Mouse (Mus musculus) midbrain, embryonic 13.5 days (tissue): ENCODE measurements at regions not wholly inside any gene's neighbourhood (a gene's known extent, or its start where the extent isn't known, plus 50 kb on each side); places are given as distances from the start of the nearest gene placed in this dataset.

Experiments
- ATAC-seq: fragments of 200-750 bp; cut with Nextera tagmentation; 2 replicates; pipeline ENCODE4 v1.8.0; 2017; ENCODE audit warnings: mild to moderate bottlenecking, moderate TSS enrichment, moderate library complexity
- H3K27ac ChIP-seq: fragments of 300-500 bp; sonication (generic); 2 replicates; pipeline ENCODE4 v1.5.1; 2015; ENCODE audit warnings: inconsistent platforms, mild to moderate bottlenecking, moderate library complexity
- H3K27me3 ChIP-seq: fragments of 300-500 bp; sonication (generic); 2 replicates; pipeline ENCODE4 v1.6.1; 2015; ENCODE audit warnings: mild to moderate bottlenecking, inconsistent platforms
- H3K36me3 ChIP-seq: fragments of 300-500 bp; sonication (generic); 2 replicates; pipeline ENCODE4 v1.6.1; 2015; ENCODE audit warnings: mild to moderate bottlenecking, inconsistent platforms
- H3K4me1 ChIP-seq: fragments of 300-500 bp; sonication (generic); replicated peaks from 2 replicates; pipeline ENCODE4 v1.6.1; 2015; ENCODE audit warnings: inconsistent platforms
- H3K4me2 ChIP-seq: fragments of 300-500 bp; sonication (generic); replicated peaks from 2 replicates; pipeline ENCODE4 v1.6.1; 2015; ENCODE audit warnings: moderate library complexity, mild to moderate bottlenecking, inconsistent platforms
- H3K4me3 ChIP-seq: fragments of 300-500 bp; sonication (generic); replicated peaks from 2 replicates; pipeline ENCODE4 v1.5.1; 2015; ENCODE audit warnings: mild to moderate bottlenecking, inconsistent platforms
- H3K9ac ChIP-seq: fragments of 300-500 bp; sonication (generic); replicated peaks from 2 replicates; pipeline ENCODE4 v1.6.1; 2015; ENCODE audit warnings: mild to moderate bottlenecking, inconsistent platforms
- H3K9me3 ChIP-seq: fragments of 300-500 bp; sonication (generic); 2 replicates; pipeline ENCODE4 v1.6.1; 2016; ENCODE audit warnings: mild to moderate bottlenecking, inconsistent platforms
- WGBS: fragments of 180-500 bp; shearing (Covaris S2); methylation state at CpG from one replicate; pipeline ENCODE4 v1.1.7; 2015; 5-methylcytosine and 5-hydroxymethylcytosine counted together

DNA sequence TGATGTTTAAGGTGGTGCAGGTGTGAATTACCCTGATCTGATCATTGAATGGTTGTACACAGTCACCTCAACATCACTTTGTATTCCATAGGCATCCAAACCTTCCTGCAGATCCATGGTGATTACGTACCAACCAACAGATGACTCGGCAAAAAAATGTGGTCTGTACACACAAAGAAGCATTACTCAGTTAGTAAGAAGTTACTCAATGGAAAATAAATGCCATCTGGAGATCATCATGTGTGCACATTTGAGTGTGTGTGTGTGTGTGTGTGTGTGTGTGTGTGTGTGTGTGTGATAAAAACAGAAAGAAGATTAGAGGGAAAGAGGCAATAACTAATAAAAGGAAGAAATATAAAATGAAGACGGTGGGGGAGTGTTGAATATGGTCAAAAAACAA, 1512.2 kb upstream of the Gm6569 start:
- H3K9me3 ChIP-seq: no peaks in the 10 kb centered on the region
- H3K36me3 ChIP-seq: no peaks in the 10 kb centered on the region
- WGBS: 89% methylated on average over 3 of the region's 3 CpGs
- no peak overlapping the region for H3K9ac ChIP-seq
- H3K4me1 ChIP-seq: no peaks in the 10 kb centered on the region
- H3K4me2 ChIP-seq: no peak overlapping the region
- no peaks in the 10 kb centered on the region for H3K27me3 ChIP-seq
- no peak for ATAC-seq
- no peak overlapping the region for H3K27ac ChIP-seq
- no peak overlapping the region for H3K4me3 ChIP-seq

DNA sequence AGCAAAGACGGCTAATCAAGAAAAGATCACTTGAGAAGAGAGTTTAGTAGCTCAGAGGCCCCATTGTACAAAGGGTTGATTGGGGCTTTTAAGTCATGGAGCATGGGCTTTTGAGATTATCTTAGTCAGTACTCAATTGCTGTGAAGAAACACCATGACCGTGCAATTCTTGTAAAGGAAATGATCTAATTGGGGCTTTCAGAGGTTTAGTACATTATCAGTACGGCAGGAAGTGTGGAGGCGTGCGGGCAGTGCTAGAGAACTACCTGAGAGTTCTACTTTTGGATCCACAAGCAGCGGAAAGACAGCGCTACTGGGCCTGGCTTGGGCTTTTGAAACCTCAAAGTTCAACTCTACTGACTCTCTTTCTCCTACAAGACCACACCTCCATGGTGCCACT, 1511.2 kb upstream of the Gm6569 start:
- Histone ChIP-seq H3K9ac (no peak overlapping the region), H3K36me3 (no peaks in the 10 kb centered on the region), H3K4me1 (no peaks in the 10 kb centered on the region), H3K9me3 (no peaks in the 10 kb centered on the region), H3K27me3 (no peaks in the 10 kb centered on the region), H3K27ac (no peak overlapping the region), H3K4me2 (no peak overlapping the region), H3K4me3 (no peak overlapping the region)
- WGBS: 92% methylated on average over 7 of the region's 7 CpGs
- no peak for ATAC-seq

DNA sequence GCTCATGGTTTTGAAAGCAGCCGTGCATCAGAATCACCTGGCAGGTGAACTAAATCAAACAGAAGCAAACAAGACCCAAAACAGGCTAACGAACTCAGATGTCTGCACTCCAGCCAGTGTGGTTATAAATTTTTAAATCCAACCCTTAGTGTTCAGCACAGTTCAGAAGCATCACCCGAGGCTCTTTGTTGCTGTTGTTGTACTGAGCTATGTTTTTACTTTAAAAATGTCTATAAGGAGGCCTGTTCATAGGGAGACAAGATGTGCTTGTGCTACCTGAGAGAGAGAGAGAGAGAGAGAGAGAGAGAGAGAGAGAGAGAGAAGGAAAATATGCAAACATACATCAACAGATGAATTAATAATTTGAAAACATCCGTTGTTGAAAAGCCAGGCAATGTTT, 1503.1 kb upstream of the Gm6569 start:
- peak; percentile 25; the same call in 1 of the 2 replicates for ATAC-seq
- 75% methylated on average over 4 of the region's 4 CpGs for WGBS
- no peak overlapping the region for H3K9ac ChIP-seq
- no peak overlapping the region for H3K4me3 ChIP-seq
- no peaks in the 10 kb centered on the region for H3K27me3 ChIP-seq
- no peaks in the 10 kb centered on the region for H3K9me3 ChIP-seq
- no peaks in the 10 kb centered on the region for H3K36me3 ChIP-seq
- peaks cover 19% of the 10 kb centered on the region for H3K4me1 ChIP-seq
- no peak overlapping the region for H3K4me2 ChIP-seq
- peak overlapping the region; percentile 53 for H3K27ac ChIP-seq

DNA sequence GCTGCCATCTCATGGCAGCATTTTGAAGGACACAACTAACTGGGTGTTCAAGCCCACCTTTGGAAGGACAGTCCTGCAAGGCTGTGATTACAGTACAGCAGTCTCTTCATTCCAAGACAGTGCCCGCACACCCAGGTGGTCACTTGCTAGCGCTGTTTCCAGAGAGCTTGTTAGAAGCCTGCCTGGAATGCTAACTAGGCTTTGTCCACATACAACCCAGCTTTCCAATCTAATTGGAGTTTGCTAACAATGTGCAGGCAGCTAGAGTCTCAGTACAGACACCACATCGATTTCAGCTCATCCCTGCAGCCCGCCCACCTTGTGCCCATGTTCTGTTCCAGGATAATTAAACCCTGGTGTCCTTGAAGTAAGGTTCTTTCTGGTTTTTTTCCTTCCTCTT, 1499.9 kb upstream of the Gm6569 start:
- Histone ChIP-seq H3K9me3 (no peaks in the 10 kb centered on the region), H3K4me1 (peaks cover 19% of the 10 kb centered on the region), H3K4me2 (no peak overlapping the region), H3K27ac (0 out of 2 replicates have a peak overlapping the region, but pooled peaks have one; percentile 39), H3K9ac (no peak overlapping the region), H3K4me3 (no peak overlapping the region), H3K36me3 (no peaks in the 10 kb centered on the region), H3K27me3 (no peaks in the 10 kb centered on the region)
- 40% methylated on average over 4 of the region's 4 CpGs for WGBS
- peak; percentile 51; the same call in 1 of the 2 replicates for ATAC-seq

DNA sequence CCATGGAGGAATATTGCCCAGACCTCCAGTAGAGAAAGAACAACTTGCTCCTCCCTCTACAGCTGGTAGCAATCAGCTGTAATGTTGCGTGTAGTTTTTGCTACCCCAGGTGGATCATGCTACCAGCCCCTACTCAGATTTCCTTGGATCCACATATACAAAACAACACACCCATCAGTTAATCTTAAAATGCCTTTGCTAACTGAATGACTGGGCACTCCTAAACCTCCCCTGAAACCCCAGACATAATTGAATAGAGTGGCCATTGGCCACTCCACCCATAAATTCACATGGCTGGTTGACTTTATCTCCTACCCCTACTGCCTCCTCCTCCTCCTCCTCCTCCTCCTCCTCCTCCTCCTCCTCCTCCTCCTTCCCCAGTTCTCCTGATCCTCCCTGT, 1494.7 kb upstream of the Gm6569 start:
- WGBS: 100% methylated on average over 1 of the region's 1 CpGs
- no peaks in the 10 kb centered on the region for H3K27me3 ChIP-seq
- no peaks in the 10 kb centered on the region for H3K9me3 ChIP-seq
- H3K4me2 ChIP-seq: no peak overlapping the region
- no peaks in the 10 kb centered on the region for H3K36me3 ChIP-seq
- H3K27ac ChIP-seq: no peak overlapping the region
- no peak for ATAC-seq
- peaks cover 9% of the 10 kb centered on the region; the same call in 1 of the 2 replicates for H3K4me1 ChIP-seq
- H3K9ac ChIP-seq: no peak overlapping the region
- no peak overlapping the region for H3K4me3 ChIP-seq

DNA sequence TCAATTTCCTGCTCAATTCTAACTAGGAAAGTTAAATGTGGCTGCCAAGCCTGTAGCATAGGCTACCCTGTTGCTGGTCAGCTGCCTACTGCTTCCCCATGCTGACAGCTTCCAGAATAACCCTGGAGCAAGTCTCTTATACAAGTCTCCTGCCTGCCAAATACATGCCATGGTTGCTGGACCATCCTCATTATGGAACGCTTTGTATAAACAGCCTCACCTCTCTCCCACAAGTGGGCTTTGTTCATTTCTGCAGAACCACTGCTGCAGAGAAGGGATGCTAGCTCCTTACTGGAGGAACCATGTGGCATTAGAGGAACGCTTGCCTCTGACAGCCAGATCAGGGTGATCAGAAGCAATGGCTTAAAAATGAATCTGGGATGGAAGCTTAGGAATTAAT, 1492.4 kb upstream of the Gm6569 start:
- 91% methylated on average over 2 of the region's 2 CpGs for WGBS
- H3K9me3 ChIP-seq: no peaks in the 10 kb centered on the region
- H3K9ac ChIP-seq: no peak overlapping the region
- H3K27ac ChIP-seq: no peak overlapping the region
- ATAC-seq: no peak
- no peak overlapping the region for H3K4me3 ChIP-seq
- H3K27me3 ChIP-seq: no peaks in the 10 kb centered on the region
- H3K36me3 ChIP-seq: no peaks in the 10 kb centered on the region
- 0 out of 2 replicates have a peak, but pooled peaks cover 4% of the 10 kb centered on the region for H3K4me1 ChIP-seq
- no peak overlapping the region for H3K4me2 ChIP-seq

DNA sequence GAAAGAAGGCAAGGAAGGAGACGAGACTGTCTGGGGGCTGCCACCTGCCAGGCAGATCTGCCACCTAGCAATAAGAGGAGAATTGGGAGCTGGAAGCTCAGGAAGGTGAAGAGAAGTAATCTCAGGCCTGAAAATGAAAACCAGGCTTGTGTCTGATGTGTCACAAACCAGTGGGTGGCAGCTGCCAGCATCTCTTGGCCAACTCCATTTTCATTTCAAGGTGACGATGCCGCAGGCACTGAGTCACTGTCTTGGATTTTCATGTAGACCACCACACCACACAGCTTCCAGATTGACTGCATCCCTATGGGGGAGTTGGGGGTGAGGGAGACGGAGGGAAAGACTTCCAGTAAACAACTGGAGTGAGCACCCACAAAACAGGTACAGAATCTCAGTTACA, 1491.9 kb upstream of the Gm6569 start:
- Histone ChIP-seq H3K4me1 (0 out of 2 replicates have a peak, but pooled peaks cover 4% of the 10 kb centered on the region), H3K36me3 (no peaks in the 10 kb centered on the region), H3K4me2 (no peak overlapping the region), H3K27ac (no peak overlapping the region), H3K9me3 (no peaks in the 10 kb centered on the region), H3K9ac (no peak overlapping the region), H3K4me3 (no peak overlapping the region), H3K27me3 (no peaks in the 10 kb centered on the region)
- 83% methylated on average over 4 of the region's 4 CpGs for WGBS
- ATAC-seq: no peak

DNA sequence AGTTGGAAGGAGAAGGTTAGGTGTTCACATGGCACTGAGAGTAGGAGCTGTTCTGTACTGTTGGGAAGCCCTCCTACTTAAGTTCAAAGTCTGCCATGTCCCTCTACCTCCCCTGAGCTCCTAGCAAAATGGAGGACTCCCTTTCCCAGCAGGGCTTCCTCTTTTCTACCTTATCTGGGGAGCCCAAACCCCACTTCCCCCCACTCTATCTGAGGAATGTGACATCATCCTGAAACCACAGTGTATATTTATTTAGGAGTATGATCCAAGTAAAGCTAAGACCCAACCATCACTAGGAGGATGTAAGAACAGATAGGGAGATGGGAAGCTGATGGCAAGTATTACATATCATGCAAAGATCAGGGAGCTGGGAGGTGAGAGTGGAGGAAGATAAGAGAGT, 1490.6 kb upstream of the Gm6569 start:
- Histone ChIP-seq H3K27me3 (no peaks in the 10 kb centered on the region), H3K27ac (no peak overlapping the region), H3K4me2 (no peak overlapping the region), H3K4me3 (no peak overlapping the region), H3K9ac (no peak overlapping the region), H3K36me3 (no peaks in the 10 kb centered on the region), H3K9me3 (no peaks in the 10 kb centered on the region), H3K4me1 (0 out of 2 replicates have a peak, but pooled peaks cover 4% of the 10 kb centered on the region)
- ATAC-seq: no peak

DNA sequence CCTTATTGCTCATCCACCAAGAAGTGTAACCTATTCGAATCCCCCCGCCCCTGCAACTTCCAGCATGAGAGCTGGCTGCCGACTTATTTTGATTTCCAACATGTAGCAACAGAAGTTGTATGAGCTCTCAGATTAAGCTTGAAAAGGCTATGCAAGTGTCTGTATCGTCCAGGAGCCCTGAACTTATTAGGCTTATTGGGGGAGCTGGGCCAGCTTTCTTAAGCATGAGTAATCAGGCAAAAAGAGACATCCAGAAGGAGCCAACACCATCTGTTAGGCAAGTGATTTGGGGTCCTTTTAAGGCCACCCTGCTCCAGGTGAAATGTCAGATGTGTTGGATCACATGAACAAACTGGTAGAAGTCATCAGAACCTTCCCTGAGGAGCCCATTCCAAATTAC, 1481.0 kb upstream of the Gm6569 start:
- ATAC-seq: no peak
- no peak overlapping the region for H3K27ac ChIP-seq
- no peak overlapping the region for H3K9ac ChIP-seq
- H3K4me1 ChIP-seq: peaks cover 8% of the 10 kb centered on the region
- H3K9me3 ChIP-seq: no peaks in the 10 kb centered on the region
- H3K4me2 ChIP-seq: no peak overlapping the region
- 82% methylated on average over 4 of the region's 4 CpGs for WGBS
- H3K36me3 ChIP-seq: no peaks in the 10 kb centered on the region
- no peak overlapping the region for H3K4me3 ChIP-seq
- no peaks in the 10 kb centered on the region for H3K27me3 ChIP-seq

DNA sequence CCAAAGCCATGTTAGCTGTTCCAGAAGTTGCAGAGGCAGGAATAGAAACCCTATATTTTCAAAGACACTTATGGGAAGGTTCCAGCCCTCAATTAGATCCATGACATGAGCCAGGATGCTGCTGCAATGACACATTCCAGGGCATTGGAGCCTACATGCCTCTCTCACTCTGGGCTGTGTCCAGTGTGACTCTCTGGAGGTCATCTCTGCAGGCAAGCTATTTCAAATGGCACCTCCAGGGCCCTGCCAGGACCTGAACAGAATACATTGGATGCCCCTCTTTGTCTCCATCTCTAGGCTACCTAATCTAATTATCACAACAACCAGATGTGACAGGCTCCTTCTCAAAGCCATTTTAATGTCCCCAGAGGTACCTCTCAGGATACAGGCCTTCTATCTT, 1478.7 kb upstream of the Gm6569 start:
- Histone ChIP-seq H3K4me3 (no peak overlapping the region), H3K27me3 (no peaks in the 10 kb centered on the region), H3K4me1 (peaks cover 8% of the 10 kb centered on the region), H3K9ac (no peak overlapping the region), H3K36me3 (no peaks in the 10 kb centered on the region), H3K9me3 (no peaks in the 10 kb centered on the region), H3K27ac (no peak overlapping the region), H3K4me2 (no peak overlapping the region)
- ATAC-seq: no peak

DNA sequence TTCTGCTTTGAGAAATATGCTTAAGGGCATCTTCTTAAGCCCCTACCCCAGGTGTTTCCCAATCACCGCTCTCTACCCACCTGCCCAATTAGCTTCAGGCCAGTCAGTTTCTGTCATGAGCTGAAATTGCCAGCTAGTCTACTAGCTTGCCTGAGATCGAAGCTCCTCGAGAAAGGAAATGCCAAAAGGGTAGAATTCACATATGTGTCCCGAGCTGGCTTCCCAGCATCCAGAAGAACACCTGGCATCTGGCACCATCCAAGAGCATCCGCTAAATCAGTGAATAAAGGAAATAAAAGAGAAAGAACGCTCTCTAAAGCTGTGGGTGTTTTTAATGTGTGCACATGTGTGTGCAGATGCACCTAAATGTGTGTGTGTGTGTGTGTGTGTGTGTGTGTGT, 1474.7 kb upstream of the Gm6569 start:
- peaks cover 8% of the 10 kb centered on the region for H3K4me1 ChIP-seq
- H3K9me3 ChIP-seq: no peaks in the 10 kb centered on the region
- H3K27ac ChIP-seq: no peak overlapping the region
- H3K27me3 ChIP-seq: no peaks in the 10 kb centered on the region
- WGBS: 89% methylated on average over 6 of the region's 6 CpGs
- H3K36me3 ChIP-seq: no peaks in the 10 kb centered on the region
- no peak overlapping the region for H3K9ac ChIP-seq
- ATAC-seq: no peak
- H3K4me2 ChIP-seq: no peak overlapping the region
- H3K4me3 ChIP-seq: no peak overlapping the region

DNA sequence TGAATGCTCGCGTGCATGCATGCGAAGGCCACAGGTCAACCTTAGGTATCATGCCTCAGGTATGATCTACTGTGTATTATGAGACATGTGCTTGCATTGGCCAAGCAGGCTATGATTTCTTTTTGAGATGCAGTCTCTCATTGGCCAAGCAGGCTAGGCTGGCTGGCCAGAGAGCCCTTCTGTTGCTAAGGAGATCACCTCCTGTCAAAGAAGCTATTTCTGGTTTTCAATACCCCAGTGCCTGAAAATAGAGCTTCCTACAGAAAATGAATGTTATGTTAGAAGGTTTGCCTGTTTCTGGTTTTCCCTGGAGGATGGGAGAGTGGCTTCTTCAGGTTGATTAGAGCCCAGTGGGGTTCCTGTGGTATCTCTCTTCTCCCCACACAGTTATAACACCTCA, 1474.3 kb upstream of the Gm6569 start:
- Histone ChIP-seq H3K4me2 (no peak overlapping the region), H3K4me3 (no peak overlapping the region), H3K27ac (no peak overlapping the region), H3K9me3 (no peaks in the 10 kb centered on the region), H3K4me1 (peaks cover 8% of the 10 kb centered on the region), H3K9ac (no peak overlapping the region), H3K27me3 (no peaks in the 10 kb centered on the region), H3K36me3 (no peaks in the 10 kb centered on the region)
- no peak for ATAC-seq
- WGBS: 92% methylated on average over 3 of the region's 3 CpGs

DNA sequence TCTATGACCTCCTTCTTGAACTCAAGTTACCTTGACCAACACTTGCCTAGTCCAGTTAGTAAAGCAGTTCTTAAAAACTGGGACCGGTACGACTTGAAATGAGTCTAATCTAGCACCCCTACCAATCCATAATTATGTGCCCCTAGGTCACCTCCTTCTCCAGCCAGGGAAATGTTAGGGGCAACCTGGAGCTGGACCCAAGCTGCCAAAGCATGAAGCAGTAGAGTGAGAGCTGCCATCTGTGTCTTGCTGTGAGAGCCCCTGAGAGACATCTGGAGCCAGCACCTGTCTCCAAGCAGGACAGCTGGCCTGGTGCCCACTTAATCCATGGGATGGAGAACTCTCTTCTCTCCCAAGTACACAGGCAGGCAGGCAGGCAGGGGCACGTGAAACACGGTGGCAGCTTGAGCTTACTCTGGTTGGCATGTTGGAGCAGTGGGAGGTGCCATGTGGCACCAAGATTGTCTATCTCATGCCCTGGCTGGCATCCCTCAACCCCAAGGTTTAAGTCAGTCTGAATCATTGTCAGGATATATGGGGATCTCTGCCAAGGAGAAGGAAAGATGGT, 1473.8 kb upstream of the Gm6569 start:
- no peak for ATAC-seq
- Histone ChIP-seq H3K9me3 (no peaks in the 10 kb centered on the region), H3K4me3 (no peak overlapping the region), H3K4me1 (peaks cover 4% of the 10 kb centered on the region), H3K27me3 (no peaks in the 10 kb centered on the region), H3K9ac (no peak overlapping the region), H3K27ac (no peak overlapping the region), H3K36me3 (no peaks in the 10 kb centered on the region), H3K4me2 (no peak overlapping the region)
- 95% methylated on average over 4 of the region's 4 CpGs for WGBS
